Mouse (Mus musculus) gastrocnemius, postnatal 25 days (tissue): ENCODE measurements around the gene Egfr. TPM values are rescaled to one million over a fixed set of nuclear protein-coding genes. Genes with fewer than 3 reads are reported as not detected.

Source experiments
- DNase-seq: peaks from one replicate; pipeline ENCODE4 v3.0.0; 2022
- long read RNA-seq, 2 experiments: library from polyadenylated mRNA; stranded (forward); transcript quantifications; one replicate each; pipeline ENCODE4 v2.0.0; 2021
- total RNA-seq, 2 experiments: library from RNA; stranded (reverse); gene quantifications; 1 replicate in 1 of 2; 2 replicates in 1 of 2; pipeline ENCODE4 v1.2.3; 2021

Egfr gene
- 10 to 100 TPM; 13.9 to 14.3 TPM for total RNA-seq
- long read RNA-seq, experiment 1, partial matches to known transcripts = 1 of 1 reads
- long read RNA-seq, experiment 1, other reads (novel, unspliced or antisense) = 0 of 1 reads
- long read RNA-seq, experiment 2, partial matches to known transcripts = 0 of 4 reads
- long read RNA-seq, experiment 2, other reads (novel, unspliced or antisense) = 3 of 4 reads

DNA sequence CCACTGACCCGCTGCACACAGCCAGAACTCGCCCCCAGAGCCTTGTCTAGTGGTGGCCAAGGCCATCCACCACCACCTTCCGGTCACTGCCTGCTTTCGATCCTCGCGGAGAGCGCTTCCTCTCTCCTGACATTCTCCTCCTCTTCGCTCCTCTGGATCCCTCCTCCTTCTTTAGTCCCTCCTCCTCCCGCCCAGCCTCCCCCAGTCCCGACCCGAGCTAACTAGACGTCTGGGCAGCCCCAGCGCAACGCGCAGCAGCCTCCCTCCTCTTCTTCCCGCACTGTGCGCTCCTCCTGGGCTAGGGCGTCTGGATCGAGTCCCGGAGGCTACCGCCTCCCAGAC, at the start of gene Egfr:
Gene Egfr, plus strand, starts transcription at position 197 of the 342 bp plus-strand sequence.
- peak; percentile 86 for DNase-seq

DNA sequence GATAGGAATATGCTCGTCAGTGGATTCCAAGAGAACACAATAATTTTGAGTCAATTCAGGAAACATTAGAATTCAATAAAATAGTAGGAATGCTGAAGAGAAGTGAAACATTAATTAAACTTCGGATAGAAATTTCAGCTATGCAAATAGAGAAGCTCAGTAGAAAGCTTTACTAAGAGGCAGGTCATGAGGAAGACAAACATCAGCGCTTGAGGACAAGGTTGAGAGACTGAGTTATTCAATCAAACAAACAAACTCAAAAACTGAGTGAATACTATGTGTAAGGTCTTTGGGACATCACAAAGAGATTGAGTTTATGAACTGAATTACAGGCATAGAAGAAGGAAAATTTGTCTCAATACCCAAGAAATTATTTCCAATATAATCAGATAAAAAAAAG, 48.8 kb upstream of the Egfr start:
- no peak for DNase-seq

DNA sequence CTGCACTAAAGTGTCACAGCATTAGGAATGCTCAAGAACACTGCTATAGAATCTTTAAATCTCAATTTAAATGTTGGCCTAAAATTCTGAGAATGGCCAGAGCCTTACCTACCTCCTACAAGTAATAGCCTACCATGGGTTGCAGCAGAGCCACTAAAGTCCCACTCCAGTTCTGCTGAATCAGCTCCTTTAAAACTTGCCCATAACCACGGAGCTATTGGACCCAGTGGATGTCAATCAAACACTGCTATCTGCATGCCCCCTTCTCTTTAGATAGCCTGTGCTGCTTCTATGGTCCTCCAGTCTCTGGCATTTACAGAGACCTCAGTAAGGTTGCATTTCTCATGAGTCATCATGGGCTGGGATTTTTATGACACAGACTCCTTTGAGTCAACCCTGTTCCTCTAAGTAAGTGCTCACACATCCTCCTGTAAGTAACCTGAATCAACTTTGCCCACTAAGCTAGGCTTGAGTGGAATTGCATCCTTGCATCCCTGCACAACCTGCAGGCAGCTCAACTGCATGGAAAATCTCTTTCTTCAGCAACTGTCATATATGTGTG, 16.8 kb upstream of the Egfr start:
- no peak for DNase-seq

DNA sequence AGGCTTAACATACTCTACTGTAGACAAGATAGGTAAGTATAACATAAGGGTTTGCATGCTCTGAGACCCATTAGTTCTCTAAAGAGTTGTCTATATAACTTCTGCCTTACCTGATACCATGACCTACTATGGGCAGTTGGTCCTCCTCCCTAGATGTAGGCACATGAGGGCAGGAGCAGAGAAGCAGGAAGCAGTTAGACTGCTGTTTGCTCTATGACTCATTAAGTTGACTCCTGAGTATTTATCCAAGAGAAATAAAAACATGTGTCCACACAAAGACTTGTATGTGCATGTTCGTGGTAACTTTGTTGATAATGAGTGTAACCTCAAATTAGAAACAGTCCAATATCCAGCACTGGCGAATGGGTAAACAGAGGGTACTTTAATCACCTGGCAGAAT, 14.7 kb upstream of the Egfr start:
- DNase-seq = no peak

DNA sequence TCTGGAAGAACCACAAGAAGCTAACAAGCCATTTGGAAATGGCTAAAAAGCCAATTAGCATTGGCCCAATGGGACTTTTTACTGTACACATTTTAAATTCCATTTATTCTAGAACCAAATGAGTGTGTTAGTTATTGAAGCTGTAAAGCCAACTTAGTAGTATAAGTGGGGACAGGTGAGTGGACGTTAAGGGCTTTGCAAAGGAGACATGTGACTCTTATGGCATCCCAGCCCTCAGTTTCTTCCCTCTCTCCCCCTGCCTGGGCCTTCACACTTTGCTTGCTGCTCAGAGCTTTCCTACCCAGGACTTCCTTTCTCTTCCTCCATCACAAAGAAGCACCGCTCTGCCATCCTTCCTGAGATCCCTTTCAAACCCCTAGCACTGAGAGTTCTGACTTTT, 13.3 kb upstream of the Egfr start:
- DNase-seq = no peak

DNA sequence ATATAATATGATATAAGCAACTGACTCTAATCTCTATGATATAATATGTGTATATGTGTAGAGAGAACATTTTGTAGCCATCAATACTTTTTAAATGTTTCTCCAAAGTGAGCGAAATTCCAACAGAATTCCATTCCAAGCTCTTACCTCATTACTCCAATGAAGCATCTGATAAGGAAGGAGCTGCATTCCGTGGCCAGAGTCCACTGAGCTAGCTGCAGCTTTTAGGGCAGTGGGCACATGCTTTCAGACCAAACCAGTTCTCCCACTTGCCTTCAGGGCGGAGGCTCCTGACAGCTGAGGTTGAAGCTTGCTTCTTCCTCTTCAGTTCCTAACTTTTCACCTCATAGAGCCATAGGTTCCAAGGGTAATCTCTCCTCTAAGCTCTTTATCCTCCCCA, 12.8 kb upstream of the Egfr start:
- DNase-seq = no peak

DNA sequence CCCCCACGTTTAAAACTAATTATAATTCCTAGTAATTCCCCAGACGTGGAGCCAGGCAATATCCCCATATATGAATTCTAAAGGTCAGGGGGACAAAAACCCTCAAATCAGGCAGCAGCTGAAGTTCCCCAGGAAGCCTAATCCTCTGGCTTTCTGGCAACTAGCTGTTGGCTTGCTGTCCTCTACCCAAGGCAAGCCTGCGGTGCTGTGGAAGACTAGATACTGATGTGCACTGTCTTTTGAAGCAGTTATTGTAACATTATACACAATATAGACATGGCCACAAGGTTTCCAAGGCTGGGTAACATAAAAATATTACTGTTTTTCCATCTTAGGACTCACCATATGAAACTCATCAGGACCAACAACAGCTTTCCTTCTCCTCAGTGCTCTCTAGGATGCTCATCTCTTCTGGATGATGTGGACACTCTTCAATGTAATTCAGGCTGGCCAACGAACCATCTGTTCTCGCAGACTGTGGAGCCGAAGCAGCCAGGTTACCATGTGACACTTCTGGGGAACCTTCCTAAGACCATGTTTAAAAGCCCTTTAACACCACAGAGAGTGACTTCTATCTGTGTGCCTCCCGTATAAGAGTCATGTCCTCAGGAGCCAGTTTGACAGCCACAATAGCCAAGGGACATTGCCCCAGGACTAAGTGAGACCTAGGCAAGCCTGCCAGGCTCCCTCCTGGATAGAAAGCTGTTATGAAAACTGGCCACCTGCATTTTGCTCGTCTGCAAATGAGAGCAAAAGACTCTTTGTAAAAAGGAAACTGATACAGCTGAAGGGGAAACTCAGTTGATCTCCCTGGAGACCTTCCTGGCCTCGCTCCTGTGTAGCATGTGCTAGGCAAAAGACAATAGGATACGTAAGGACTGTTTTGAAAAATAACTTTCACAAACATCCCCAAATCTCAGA, 11.1 kb upstream of the Egfr start:
- DNase-seq = no peak

DNA sequence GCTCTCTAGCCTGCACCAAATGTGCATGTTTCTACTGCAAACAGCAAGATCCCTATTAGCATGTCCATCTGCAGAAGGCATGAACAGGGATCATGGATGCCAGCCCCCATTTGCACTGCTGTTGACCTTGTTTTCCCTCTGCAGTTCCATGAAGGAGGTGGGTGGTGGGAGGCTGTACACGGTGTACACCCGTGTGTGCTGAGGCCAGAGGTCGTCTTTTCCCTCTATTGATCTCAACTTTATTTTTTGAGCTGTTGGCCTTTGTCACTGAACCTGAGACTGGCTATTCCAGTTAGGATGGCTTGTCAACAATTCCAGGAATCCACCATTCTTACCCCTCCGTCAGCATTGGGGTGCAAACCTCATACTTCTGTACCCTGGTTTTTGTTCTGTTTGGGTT, 9.8 kb upstream of the Egfr start:
- DNase-seq = no peak

DNA sequence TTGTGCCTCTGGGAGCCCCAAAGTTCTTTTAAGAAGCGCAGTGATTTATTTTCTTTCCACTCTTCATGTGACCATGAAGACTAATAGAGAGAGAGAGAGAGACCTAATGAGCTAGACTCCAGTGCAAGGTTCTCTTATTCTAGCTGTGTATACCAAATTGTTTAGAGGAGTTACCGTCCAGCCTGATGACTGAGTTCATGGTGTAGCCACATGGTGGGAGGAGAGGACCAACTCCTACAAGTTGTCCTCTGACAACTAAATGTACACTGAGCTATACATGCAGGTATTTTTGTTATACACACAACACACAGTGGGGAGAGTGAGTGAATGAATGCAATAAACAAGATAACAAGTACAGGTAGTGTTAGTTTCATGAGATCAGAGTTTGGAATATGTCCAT, 9.2 kb upstream of the Egfr start:
- DNase-seq = no peak

DNA sequence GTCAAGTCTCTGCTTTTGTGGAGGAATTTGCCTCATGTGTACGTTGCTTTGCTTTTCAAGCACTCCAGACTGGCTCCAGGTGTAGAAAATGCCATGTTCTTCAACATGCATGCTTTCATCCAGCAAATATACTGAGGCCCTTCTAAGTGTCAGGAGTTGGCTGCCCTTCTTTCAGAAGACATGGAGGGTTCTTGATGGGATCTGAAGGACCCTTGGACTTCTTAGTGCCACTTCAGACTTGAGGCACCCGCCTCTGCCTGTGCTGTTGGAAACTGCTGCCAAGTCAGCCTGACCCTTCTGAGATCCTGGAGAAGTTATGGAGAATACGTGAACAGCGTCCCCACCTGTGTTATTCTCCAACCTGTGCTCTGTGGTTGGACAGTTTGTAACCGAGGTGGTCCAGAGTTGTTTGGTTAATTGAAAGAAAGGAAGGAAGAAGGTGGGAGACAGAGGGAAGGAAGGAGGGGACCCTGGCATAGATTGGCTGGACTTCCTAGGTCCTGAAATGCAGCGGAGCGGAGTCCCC, 483 bp upstream of the Egfr start:
- DNase-seq = no peak

DNA sequence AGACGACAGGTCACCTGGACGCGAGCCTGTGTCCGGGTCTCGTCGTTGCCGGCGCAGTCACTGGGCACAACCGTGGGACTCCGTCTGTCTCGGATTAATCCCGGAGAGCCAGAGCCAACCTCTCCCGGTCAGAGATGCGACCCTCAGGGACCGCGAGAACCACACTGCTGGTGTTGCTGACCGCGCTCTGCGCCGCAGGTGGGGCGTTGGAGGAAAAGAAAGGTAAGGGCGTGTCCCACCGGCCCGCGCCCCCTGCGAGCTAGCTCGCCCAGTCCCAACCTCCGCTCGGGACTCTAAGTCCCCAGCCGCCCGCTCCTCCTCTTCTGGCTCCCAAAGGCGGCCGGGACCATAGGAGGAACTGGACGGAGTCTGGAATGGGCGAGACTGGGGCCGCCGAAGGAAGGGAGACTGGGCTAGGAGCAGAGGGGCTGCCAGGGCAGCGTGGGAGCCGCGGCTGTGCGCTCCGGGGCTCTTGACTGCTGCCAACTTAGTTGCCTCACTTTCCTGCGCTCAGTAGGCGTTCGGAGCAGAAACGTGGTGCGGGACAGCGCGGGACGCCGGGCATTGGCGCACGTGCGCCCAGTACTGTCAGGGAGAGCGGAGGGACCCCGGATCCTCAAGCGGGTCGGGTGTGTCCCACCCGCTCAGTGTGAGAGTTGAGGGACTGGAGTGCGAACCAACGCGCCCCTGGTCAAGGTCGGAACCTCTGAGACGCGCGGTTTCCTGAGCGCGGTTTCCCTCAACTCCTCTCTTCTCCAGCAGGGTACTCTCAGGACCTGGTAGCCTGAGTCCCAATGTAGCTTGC, 548 bp downstream of the Egfr start:
- DNase-seq = peak; percentile 30

DNA sequence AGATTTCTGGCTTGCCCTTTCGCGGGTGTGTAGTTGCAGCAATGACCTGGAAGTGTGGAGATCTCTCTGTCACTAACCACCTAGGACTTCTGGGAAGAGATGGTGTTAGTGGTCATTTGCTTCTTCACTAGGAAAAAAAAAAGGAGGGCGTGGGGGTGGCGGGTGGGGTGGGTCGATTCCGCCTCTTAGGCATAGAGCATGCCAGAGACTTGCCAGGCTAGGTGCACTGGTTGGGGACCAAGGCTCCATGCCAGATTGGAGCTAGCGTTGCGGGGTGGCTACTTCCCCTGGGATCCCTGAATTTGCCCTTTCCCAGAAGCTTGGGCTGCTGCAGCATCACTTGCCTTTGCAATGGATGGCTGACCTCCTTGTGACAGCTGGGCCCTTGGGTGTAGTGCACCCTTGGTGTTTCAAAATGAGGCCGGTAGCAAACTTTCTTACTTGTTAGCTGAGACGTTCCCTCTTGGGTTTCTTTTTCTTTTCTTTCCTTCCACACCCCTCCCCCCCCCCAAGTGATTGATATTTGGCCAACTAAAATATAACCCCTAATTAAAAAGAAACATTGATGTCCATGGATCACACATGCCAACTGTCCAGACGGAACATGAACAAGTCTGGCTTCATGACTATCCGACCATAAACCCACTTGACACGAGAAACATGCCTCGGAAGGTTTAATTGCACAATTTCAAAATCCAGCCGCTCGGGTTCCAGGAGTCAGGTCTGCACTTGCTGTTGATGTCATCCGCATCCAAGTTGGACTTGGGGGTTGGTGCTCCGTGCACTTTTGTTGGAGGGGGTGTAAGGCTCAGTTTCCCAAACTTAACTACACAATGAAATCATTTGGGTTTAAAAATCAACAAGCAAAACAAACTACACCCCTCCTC, 1.4 kb downstream of the Egfr start:
- DNase-seq = peak; percentile 13

DNA sequence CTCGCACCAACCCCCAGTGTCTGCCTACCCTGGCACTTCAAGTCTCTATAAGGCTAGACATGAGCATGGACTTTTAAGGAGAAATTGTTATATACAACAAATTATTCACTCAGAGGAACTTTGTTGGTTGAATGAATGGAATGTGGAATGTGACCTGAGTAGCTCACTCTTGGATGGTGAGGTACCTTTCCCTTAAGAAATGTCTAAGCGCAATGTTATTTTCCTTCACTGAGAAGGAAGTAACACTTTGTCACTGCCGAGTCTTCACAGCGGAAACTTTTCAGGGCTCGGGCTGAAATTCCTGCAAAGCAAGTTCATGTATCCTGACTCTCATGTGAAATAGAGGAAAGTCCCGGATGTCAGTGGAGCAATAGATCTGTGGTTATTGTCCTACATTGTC, 7.9 kb downstream of the Egfr start:
- no peak for DNase-seq

DNA sequence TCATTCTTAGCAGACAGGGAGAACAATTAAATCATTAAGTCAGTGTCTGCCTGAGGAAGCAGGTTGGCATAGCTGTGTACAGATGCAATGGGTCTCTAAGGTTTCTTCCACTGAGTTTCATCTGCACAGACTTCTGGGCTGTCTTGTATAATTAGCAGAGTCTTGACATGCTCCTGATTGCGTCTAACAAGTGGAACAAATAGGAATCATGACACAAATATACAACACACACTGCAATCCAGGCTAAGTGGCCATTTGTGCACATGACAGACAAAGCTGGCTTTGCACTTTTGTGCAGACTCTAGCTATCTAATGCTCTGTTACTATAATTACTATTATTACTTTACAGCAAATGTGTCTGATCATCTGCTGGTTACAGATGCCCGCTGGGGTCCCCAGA, 9.2 kb downstream of the Egfr start:
- no peak for DNase-seq

DNA sequence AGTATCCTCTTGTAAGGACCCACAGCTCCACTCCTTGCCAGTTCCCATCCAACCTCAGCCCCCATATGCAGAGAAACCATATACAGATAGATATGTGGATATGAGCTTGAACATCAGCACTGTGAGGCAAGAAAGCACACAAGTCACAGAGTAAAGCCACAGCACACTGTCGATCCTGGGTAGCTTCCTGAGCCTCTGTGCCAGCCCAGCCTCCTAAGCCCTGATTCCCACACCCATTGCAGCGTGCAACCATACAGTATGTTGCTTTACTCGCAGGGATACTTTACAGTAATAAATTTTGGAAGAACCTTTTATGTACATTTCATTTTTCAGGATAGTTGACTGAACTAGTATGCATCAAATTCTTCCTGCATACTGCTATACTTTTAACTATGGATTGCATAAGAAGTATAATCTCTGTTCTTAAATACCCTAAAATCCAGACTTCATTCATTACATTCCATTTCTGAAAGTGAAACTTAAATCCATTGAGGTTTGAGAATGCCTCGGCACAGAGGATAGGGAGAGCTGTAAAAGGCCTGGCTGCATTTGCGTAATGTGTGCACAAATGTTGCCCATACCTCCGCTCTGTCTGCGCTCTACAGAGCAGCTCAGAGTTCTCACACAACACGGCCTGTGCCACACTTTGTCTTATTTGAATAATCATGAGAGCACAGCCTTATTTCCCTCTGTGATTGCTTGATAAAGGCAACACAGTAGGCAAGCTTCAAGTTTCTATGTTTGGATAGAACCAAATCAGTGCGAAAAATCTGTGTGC, 14.2 kb downstream of the Egfr start:
- no peak for DNase-seq

DNA sequence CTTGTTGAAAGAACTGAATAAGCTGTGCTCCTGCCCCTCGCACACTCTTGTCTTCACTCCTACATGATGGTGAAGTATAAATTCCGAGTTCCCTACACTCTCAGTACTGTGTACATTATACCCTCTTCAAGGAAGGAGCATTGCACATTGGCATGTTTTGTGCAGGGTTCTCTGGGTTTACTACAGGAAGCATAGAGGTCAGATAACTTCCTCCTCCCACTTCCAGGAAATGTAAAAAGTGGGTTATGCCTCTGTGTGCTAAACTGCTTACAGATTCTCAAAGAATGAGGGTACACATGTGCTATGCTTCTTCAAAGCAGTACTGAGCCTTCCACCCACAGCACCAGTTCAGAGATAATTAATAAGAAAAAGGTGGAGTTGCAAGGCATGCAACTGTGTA, 16.0 kb downstream of the Egfr start:
- DNase-seq = no peak

DNA sequence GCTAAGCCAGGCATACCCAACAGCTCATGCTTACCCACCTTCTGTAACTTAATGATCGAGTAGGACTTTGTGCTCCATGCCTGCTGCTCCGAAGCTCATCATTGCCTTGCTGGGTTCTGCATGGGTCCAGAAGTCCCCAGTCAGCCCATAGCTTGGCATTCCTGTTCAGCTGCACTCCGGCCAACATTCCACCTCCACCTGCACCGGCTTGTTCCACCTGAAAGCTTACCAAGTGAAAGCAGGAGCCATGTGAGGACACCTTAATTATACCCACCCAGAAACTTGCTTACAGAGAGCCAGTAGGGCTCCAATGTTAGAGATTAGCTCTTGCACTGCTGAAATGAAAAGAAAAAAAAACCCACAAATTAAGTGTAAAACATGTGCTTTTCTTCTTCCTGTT, 17.3 kb downstream of the Egfr start:
- no peak for DNase-seq

DNA sequence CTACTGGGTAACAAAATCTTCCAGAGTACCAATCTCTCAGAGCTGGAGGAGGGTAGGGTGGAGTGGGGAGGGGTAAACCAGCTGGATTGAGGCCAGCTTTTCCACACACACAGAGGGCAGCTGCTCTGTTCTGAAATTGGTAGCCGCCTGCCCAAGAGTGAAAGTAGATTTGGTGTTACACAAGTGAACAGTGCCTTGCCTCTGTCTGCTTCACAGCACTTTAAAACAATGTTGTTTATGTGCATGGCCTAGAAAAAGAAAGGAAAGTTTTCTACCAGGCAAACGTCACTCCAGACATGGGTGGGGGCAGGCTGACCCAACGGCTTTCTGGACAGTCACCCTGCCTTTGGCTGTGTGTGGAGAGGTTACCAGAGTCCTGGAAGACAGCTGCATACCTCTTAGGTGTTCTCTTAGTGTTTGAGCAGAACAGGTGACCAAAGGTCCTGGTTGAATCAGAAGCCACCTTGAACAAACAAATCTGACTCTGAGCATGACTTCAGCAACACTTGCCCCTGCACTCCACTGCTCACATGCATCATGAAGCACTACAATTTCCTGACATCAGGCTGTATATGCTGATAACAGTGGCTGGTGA, 17.8 kb downstream of the Egfr start:
- DNase-seq = no peak

DNA sequence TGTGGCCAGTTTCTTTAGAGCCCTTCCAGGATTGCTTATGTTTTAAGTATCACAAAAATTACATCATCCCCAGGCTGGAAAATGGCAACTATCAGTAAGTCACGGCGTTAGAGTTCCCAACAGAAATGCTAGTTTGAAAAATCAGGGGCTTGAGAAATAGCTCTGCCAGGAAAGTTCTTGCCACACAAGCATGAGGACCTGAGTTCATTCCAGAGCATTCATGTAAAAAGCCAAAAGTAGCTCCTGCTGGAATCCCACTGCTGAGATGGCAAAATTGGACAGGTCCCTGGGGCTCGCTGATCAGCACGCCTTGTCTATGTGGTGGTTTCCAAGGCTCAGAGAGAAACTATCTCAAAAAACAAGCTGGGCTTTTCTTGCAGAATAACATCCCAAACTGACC, 19.0 kb downstream of the Egfr start:
- DNase-seq = peak; percentile 33

DNA sequence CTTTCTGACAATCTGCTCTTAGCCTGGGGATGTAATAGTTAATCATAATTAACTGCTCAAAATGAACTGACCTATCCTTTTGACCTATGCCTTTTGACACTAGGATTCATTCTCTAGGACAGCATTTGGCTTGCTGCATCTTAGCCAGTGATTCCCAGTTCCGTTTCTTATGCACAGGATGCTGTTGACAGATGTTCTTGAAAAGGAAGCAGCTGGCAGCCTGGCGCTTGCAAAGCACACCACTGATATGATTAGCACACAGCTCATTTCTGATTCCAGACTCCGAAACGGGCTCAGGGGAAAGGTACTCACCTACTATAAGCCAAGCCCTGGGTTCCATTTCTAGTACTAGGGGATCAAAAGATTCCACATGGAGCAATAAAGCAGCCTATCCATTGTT, 20.7 kb downstream of the Egfr start:
- no peak for DNase-seq
